Mouse (Mus musculus) megakaryocyte, embryonic 14.5 days (primary cell): ENCODE data around the gene Pcsk5. TPM values are rescaled to one million over a fixed set of nuclear protein-coding genes. Genes with fewer than 3 reads are reported as not detected.

Source experiments
- H3K27me3 ChIP-seq: replicated peaks from 2 replicates; pipeline ENCODE3; 2012; ENCODE audit warnings: inconsistent platforms
- H3K36me3 ChIP-seq: replicated peaks from 2 replicates; pipeline ENCODE3; 2012; ENCODE audit warnings: low read length, inconsistent platforms, mixed read lengths
- H3K4me1 ChIP-seq: 2 replicates; pipeline ENCODE4 v1.6.1; 2012; ENCODE audit warnings: inconsistent platforms
- H3K4me3 ChIP-seq: replicated peaks from 2 replicates; pipeline ENCODE3; 2012; ENCODE audit warnings: moderate library complexity, mild to moderate bottlenecking, inconsistent platforms
- H3K9me3 ChIP-seq: 2 replicates; pipeline ENCODE4 v1.6.1; 2012; ENCODE audit warnings: inconsistent platforms
- FLI1 ChIP-seq: IDR thresholded peaks from 2 replicates; pipeline ENCODE4 v1.6.1; 2012; ENCODE audit warnings: low read length, inconsistent platforms, mixed read lengths
- GATA1 ChIP-seq: IDR thresholded peaks from 3 replicates; pipeline ENCODE4 v1.6.1; 2012; ENCODE audit warnings: mixed read lengths, low read length, inconsistent platforms, borderline replicate concordance
- polyA plus RNA-seq: library from polyadenylated mRNA; stranded (reverse); fragments of >175 nt; gene quantifications from 2 replicates; pipeline ENCODE4 v1.2.3, GENCODE M21; 2012; ENCODE audit warnings: low replicate concordance; ENCODE audit not compliant: insufficient read depth

Pcsk5 gene
- polyA plus RNA-seq, 1 experiment = not detected

GRCm38 (mm10) chr19:17600347-17600746 is 237.1 kb downstream of the Pcsk5 start:
- H3K4me3 ChIP-seq = no peak overlapping the region
- H3K9me3 ChIP-seq = no peaks in the 10 kb centered on the region
- TF ChIP-seq GATA1 (no peak), FLI1 (no peak)
- H3K4me1 ChIP-seq = no peaks in the 10 kb centered on the region
- no peaks in the 10 kb centered on the region for H3K36me3 ChIP-seq
- H3K27me3 ChIP-seq = no peaks in the 10 kb centered on the region

- Histone ChIP-seq H3K36me3 (no peaks in the 10 kb centered on the region), H3K27me3 (no peaks in the 10 kb centered on the region), H3K4me1 (no peaks in the 10 kb centered on the region), H3K4me3 (no peak overlapping the region), H3K9me3 (no peaks in the 10 kb centered on the region; the same call in 1 of the 2 replicates)
- TF ChIP-seq FLI1 (no peak), GATA1 (no peak)
These were observed 244.6 kb downstream of the Pcsk5 start for GRCm38 (mm10) chr19:17592790-17593189.

- Histone ChIP-seq H3K4me1 (no peaks in the 10 kb centered on the region), H3K9me3 (no peaks in the 10 kb centered on the region; the same call in 1 of the 2 replicates), H3K4me3 (no peak overlapping the region), H3K36me3 (no peaks in the 10 kb centered on the region), H3K27me3 (no peaks in the 10 kb centered on the region)
- no peak for TF ChIP-seq GATA1
- TF ChIP-seq FLI1 = no peak
These were observed 246.1 kb downstream of the Pcsk5 start for GRCm38 (mm10) chr19:17591335-17591734.

GRCm38 (mm10) chr19:17590314-17590713 is 247.1 kb downstream of the Pcsk5 start:
- Histone ChIP-seq H3K9me3 (no peaks in the 10 kb centered on the region; the same call in 1 of the 2 replicates), H3K36me3 (no peaks in the 10 kb centered on the region), H3K4me3 (no peak overlapping the region)

GRCm38 (mm10) chr19:17577412-17577811 is 260.0 kb downstream of the Pcsk5 start:
- Histone ChIP-seq H3K36me3 (no peaks in the 10 kb centered on the region), H3K4me3 (no peak overlapping the region), H3K9me3 (no peaks in the 10 kb centered on the region), H3K27me3 (no peaks in the 10 kb centered on the region), H3K4me1 (no peaks in the 10 kb centered on the region)
- TF ChIP-seq GATA1 = no peak
- no peak for TF ChIP-seq FLI1

More at GRCm38 (mm10) chr19:17590314-17590713, 247.1 kb downstream of the Pcsk5 start:
- no peak for TF ChIP-seq GATA1
- TF ChIP-seq FLI1 = no peak
- Histone ChIP-seq H3K4me1 (no peaks in the 10 kb centered on the region), H3K27me3 (no peaks in the 10 kb centered on the region)

- Histone ChIP-seq H3K9me3 (no peaks in the 10 kb centered on the region), H3K4me3 (no peak overlapping the region), H3K36me3 (no peaks in the 10 kb centered on the region), H3K27me3 (no peaks in the 10 kb centered on the region), H3K4me1 (no peaks in the 10 kb centered on the region)
- TF ChIP-seq FLI1 = no peak
- no peak for TF ChIP-seq GATA1
These were observed 262.9 kb downstream of the Pcsk5 start for GRCm38 (mm10) chr19:17574564-17574963.

- no peak for TF ChIP-seq GATA1
- TF ChIP-seq FLI1 = no peak
- H3K36me3 ChIP-seq = no peaks in the 10 kb centered on the region
- H3K4me3 ChIP-seq = no peak overlapping the region
- H3K4me1 ChIP-seq = no peaks in the 10 kb centered on the region
- H3K9me3 ChIP-seq = no peaks in the 10 kb centered on the region
- H3K27me3 ChIP-seq = no peaks in the 10 kb centered on the region
These were observed 265.1 kb downstream of the Pcsk5 start for GRCm38 (mm10) chr19:17572315-17572714.

- TF ChIP-seq GATA1 (no peak), FLI1 (no peak)
- no peaks in the 10 kb centered on the region for H3K9me3 ChIP-seq
These were observed 266.5 kb downstream of the Pcsk5 start for GRCm38 (mm10) chr19:17570936-17571335.

GRCm38 (mm10) chr19:17567264-17567663 is 270.2 kb downstream of the Pcsk5 start:
- no peaks in the 10 kb centered on the region for H3K27me3 ChIP-seq
- H3K4me1 ChIP-seq = no peaks in the 10 kb centered on the region

More at GRCm38 (mm10) chr19:17570936-17571335, 266.5 kb downstream of the Pcsk5 start:
- H3K4me3 ChIP-seq = no peak overlapping the region
- H3K4me1 ChIP-seq = no peaks in the 10 kb centered on the region
- no peaks in the 10 kb centered on the region for H3K36me3 ChIP-seq
- no peaks in the 10 kb centered on the region for H3K27me3 ChIP-seq

GRCm38 (mm10) chr19:17566097-17566496 is 271.3 kb downstream of the Pcsk5 start:
- Histone ChIP-seq H3K27me3 (no peaks in the 10 kb centered on the region), H3K4me1 (no peaks in the 10 kb centered on the region), H3K36me3 (no peaks in the 10 kb centered on the region), H3K4me3 (no peak overlapping the region), H3K9me3 (no peaks in the 10 kb centered on the region)
- no peak for TF ChIP-seq GATA1
- TF ChIP-seq FLI1 = no peak

More at GRCm38 (mm10) chr19:17567264-17567663, 270.2 kb downstream of the Pcsk5 start:
- Histone ChIP-seq H3K36me3 (no peaks in the 10 kb centered on the region), H3K9me3 (no peaks in the 10 kb centered on the region), H3K4me3 (no peak overlapping the region)
- no peak for TF ChIP-seq FLI1
- TF ChIP-seq GATA1 = no peak

- H3K36me3 ChIP-seq = no peaks in the 10 kb centered on the region
- H3K4me1 ChIP-seq = no peaks in the 10 kb centered on the region
- H3K27me3 ChIP-seq = no peaks in the 10 kb centered on the region
- no peak overlapping the region for H3K4me3 ChIP-seq
- TF ChIP-seq GATA1 = no peak
- TF ChIP-seq FLI1 = no peak
- H3K9me3 ChIP-seq = no peaks in the 10 kb centered on the region; the same call in 1 of the 2 replicates
These were observed 278.7 kb downstream of the Pcsk5 start for GRCm38 (mm10) chr19:17558764-17559163.
